10 mouse cellular contexts compared by ENCODE assay signal in the genomic region with DNA sequence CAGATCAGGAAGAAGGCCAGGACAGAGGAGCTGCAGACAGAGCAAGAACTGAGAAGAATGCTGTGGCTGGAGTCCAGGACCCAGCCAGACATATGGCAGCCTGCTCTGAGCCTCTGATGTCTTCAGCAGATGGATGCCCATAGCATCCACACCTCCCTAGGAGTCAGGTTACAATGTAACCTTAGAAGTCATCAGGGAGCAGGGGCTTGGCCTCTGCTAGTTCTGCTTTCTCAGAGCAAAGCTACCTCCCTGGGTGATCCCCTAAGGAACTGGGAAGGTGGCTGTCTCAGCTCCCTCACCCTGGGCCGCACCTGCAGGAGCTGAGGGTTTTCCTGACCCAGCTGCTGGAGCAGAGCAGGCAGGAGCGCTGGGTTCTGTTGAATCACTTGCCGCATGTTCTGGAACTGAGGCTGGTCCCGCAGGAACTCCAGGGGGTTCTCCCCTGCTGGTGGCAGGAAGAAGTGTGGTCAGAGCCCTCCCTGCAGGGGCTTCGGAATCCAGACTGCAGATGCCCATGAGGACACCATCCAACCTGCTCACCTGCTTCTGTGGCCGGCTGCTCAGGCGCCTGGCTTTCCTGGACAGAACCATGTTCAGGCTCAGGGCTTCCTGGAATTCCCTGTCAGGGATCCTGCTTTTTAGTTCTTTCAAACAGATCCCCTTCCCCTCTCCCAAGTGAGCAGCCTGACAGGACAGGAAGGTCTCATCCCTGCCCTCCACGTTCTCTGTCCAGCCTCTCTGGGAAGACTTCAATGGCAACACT. TPM values are rescaled to one million over a fixed set of nuclear protein-coding genes. Genes with fewer than 3 reads are reported as not detected.
A peak's percentile ranks its signal among the peaks of the same experiment; 100 is the strongest.
DNase-seq lines count a peak whose midpoint lies in the region; ATAC-seq lines count a peak whose summit lies in the region.
"Had no signal": no experiment of that assay in that cellular context is flagged by ENCODE, and none has a peak within 500 bp of the region (broad histone marks: within the 10 kb centered on the region; RNA-seq: fewer than 3 reads in every experiment).

No protein-coding gene starts in this region.

- WGBS in limb, embryonic 11.5 days = 35% methylated on average over 8 of the region's 8 CpGs

- H3K27ac ChIP-seq in limb, embryonic 11.5 days (replicated peaks; ENCODE audit: low read depth, low read length) = peak overlapping the region; percentile 79

- H3K4me2 ChIP-seq in limb, embryonic 11.5 days (ENCODE audit: low read depth, severe bottlenecking) = peak overlapping the region; percentile 28

- H3K36me3 ChIP-seq in limb, embryonic 11.5 days (ENCODE audit: control insufficient read depth, insufficient read depth, low read length) = peaks cover 44% of the 10 kb centered on the region

- intact Hi-C loops in heart, postnatal 36 days (cut with DNase I) = no loop called here
- intact Hi-C loops in left cerebral cortex, postnatal 25 days (cut with DNase I) = no loop called here

- peak; percentile 33 for ATAC-seq in limb, embryonic 11.5 days (ENCODE audit: insufficient number of reproducible peaks, low FRiP score, low TSS enrichment, low read depth)
- ATAC-seq: Patski had no signal

- peaks cover 30% of the 10 kb centered on the region for H3K4me1 ChIP-seq in limb, embryonic 11.5 days (ENCODE audit: control insufficient read depth, insufficient read depth, low read length)

- no peaks in the 10 kb centered on the region for H3K9me3 ChIP-seq in limb, embryonic 11.5 days (ENCODE audit: control insufficient read depth, low read length)

- no peaks in the 10 kb centered on the region for H3K27me3 ChIP-seq in limb, embryonic 11.5 days (ENCODE audit: control insufficient read depth, insufficient read depth, low read length)
- H3K27me3 ChIP-seq: Patski had no signal

- H3K4me3 ChIP-seq in limb, embryonic 11.5 days (ENCODE audit: low read depth, low read length) = 0 out of 2 replicates have a peak overlapping the region, but pooled peaks have one; percentile 15

- peak overlapping the region; percentile 30; the same call in 1 of the 2 replicates for H3K9ac ChIP-seq in limb, embryonic 11.5 days (ENCODE audit: low read length)

- DNase-seq in heart, adult 11 months = peak; percentile 91
- DNase-seq in heart, postnatal 36 days = no peak
- DNase-seq in spleen, postnatal 10 days (ENCODE audit: low spot score in 2 of 2) = peak; percentile 45 to 64
- DNase-seq in spleen, adult 12 weeks (ENCODE audit: low spot score) = no peak
- DNase-seq in limb, embryonic 11.5 days (ENCODE audit: low spot score) = peak; percentile 63
- DNase-seq in frontal cortex, postnatal 14 days (ENCODE audit: low spot score in 2 of 2) = no peak
- no peak for DNase-seq in urinary bladder, postnatal 36 days (ENCODE audit: low spot score in 2 of 2)
- DNase-seq in left cerebral cortex, postnatal 25 days (ENCODE audit: low spot score in 2 of 2) = no peak
- DNase-seq: thymus, postnatal 14 days had no signal

RNA-seq across cellular contexts. Expression of a gene that starts 3.1 kb away (rescaled TPM):
- 10 to 100 TPM; 84.0 to 87.4 TPM for total RNA-seq in heart, postnatal 36 days (2021)
- polyA plus RNA-seq in limb, embryonic 11.5 days (2014; fragmentation: Nextera tagmentation; extraction: Ambion mirVana) = 93.1 and 93.4 TPM in 2 replicates
- 10 to 100 TPM; 67.8 to 73.7 TPM for total RNA-seq in left cerebral cortex, postnatal 25 days (2021)

RNA-seq across cellular contexts. Expression of a gene that starts 6.0 kb away (rescaled TPM):
- 10 to 100 TPM; 28.5 to 29.5 TPM for total RNA-seq in heart, postnatal 36 days (2021)
- 45.0 and 46.7 TPM in 2 replicates for polyA plus RNA-seq in limb, embryonic 11.5 days (2014; fragmentation: Nextera tagmentation; extraction: Ambion mirVana)
- total RNA-seq in left cerebral cortex, postnatal 25 days (2021) = 10 to 100 TPM; 23.4 to 24.7 TPM

RNA-seq across cellular contexts. Expression of a gene that starts 9.4 kb away (rescaled TPM):
- total RNA-seq in heart, postnatal 36 days (2021) = 100 to 1,000 TPM; 337 to 380 TPM
- polyA plus RNA-seq in limb, embryonic 11.5 days (2014; fragmentation: Nextera tagmentation; extraction: Ambion mirVana) = 854 and 918 TPM in 2 replicates
- 100 to 1,000 TPM; 562 to 564 TPM for total RNA-seq in left cerebral cortex, postnatal 25 days (2021)

RNA-seq across cellular contexts. Expression of a gene that starts 14.7 kb away (rescaled TPM):
- total RNA-seq in heart, postnatal 36 days (2021) = 1 to 10 TPM; 9.3 to 9.9 TPM
- polyA plus RNA-seq in limb, embryonic 11.5 days (2014; fragmentation: Nextera tagmentation; extraction: Ambion mirVana) = 3.6 and 3.9 TPM in 2 replicates
- total RNA-seq in left cerebral cortex, postnatal 25 days (2021) = 1 to 10 TPM; 8.3 to 9.5 TPM

RNA-seq across cellular contexts. Expression of a gene that starts 19.5 kb away (rescaled TPM):
- total RNA-seq in heart, postnatal 36 days (2021) = 10 to 100 TPM; 23.1 TPM
- 99.9 and 105 TPM in 2 replicates for polyA plus RNA-seq in limb, embryonic 11.5 days (2014; fragmentation: Nextera tagmentation; extraction: Ambion mirVana)
- total RNA-seq in left cerebral cortex, postnatal 25 days (2021) = 10 to 100 TPM; 42.5 to 46.0 TPM

Comparison
In these comparisons a context has a peak if more than half of its experiments do, and no peak if none do; other contexts are left out.
1. DNase-seq: peak in heart, adult 11 months (single experiment), spleen, postnatal 10 days (2 of 2) and limb, embryonic 11.5 days (single experiment); none in heart, postnatal 36 days (0 of 2), spleen, adult 12 weeks (single experiment), frontal cortex, postnatal 14 days (0 of 2), urinary bladder, postnatal 36 days (0 of 2) and left cerebral cortex, postnatal 25 days (0 of 2).